Mouse (Mus musculus) neural tube, embryonic 10.5 days (tissue): ENCODE results near the gene Tmprss11f.
"Not testable (repeated sequence)": the region's sequence is repeated elsewhere in the genome, so short reads cannot be mapped to it uniquely, and the experiment has no call there.

Experiments used
- DNase-seq: peaks from one replicate; pipeline ENCODE4 v3.0.0-alpha.2; 2017; ENCODE audit warnings: low spot score; ENCODE audit errors: extremely low spot score

The Tmprss11f gene

DNA sequence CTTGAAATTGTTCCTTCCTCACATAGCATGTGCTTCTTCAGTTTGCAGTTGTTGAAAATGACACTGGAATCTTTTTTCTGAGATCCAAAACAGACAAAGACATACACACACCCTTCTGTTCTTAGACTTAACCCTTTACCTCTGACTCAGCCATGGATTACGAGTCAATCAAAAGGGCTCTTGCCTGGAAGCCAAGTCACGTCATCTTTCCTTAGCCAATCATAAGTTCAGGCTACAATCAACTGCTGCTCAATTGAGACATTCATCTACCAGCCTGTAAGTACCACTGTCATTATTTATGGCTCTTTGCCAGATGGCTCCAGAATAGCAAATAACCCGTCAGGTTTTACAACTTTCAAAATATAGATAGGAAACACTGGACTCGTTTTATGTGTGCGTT, at the start of gene Tmprss11f:
Gene Tmprss11f, minus strand, starts transcription at position 101 of the 400 bp plus-strand sequence.
- DNase-seq = no peak

DNA sequence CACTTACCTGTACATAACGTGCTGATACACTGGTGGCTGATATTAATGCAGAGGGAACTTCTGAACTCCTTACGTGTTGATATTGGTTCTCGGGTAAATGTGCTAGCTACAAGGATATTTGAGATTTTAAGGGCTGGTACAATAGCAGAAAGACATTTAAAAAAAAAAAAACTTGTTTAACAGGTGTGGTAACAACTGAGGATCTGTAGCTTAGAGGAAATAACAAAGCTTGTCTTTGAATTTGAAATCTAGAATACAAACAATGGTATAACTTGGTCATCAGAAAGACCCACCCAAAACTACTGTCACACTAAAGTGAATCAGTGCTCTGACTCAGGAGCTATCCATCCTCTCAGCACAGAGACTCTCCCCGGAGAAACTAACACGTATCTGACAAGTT, 44.0 kb upstream of the Tmprss11f start, which contains the start of gene Tmprss11b:
Gene Tmprss11b, minus strand, starts transcription at position 101 of the 400 bp plus-strand sequence.
- DNase-seq = no peak

DNA sequence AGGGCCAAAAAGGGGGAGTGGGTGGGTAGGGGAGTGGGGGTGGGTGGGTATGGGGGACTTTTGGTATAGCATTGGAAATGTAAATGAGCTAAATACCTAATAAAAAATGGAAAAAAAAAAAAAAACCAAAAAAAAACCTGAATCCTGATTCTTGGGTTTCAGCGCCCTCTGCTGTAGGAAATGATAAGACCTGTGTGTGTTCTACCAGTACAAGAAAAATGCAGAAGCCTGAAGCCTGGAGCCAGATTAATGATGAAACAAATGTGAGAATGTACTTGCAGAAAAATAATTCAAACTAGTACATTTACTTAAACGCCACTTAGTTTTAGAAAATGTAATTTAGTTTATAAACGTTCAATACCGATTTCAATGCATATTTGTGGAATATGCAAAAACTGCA, 17.0 kb upstream of the Tmprss11f start:
- DNase-seq = not testable (repeated sequence)

DNA sequence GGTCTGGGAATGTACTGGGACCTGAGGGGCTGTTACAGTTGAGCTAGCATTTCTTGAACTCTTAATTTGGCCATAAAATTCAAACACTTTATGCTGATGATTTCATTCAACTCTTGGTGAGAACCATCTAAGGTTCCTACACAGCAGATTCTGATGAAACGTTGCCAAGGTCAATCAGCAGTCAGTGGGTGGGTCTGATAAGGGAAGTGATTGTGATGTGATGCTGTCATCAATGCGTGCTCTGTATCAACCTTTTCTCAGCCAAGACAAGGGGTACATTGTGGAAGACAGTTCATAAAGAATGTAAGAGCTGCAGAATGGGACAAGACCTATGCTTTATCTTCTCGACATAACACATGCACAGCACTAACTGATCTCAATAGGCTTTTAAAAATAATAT, 8.6 kb upstream of the Tmprss11f start:
- DNase-seq = no peak

DNA sequence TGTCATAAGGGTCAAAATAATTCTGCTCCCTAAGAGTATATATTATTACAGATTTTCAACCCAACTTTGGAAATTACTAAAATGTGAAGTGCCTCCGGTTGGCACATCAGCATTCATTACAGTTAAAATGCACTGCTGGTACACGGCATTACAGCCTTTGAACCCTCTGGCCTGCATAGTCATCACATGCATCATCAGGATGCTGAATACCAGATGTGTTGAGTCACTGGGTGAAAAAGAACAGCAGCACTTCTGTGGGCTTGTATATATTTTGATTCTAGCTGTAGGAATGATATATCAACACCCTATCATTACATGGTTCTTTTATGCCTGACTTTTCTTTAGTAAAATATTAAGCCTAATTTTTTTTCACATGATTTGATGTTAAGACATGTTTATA, 1.5 kb downstream of the Tmprss11f start:
- DNase-seq = no peak

DNA sequence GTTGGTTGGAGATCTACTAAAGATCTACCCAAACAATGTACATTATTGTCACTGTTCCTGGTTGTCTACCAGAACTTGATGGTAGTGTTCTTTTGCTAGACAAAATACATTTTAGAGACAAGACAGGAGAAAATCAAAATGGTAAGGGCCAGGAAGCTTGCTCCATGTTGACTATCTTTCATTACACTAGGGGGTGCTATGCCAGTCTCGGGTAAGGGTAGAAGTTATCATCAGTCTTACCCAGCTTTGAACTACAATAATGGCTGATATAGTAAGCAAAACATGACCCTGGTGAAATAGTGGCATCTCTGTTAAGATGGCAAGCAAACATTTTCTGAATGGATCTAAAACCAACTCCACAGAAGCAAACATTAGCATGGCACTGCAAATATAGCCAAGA, 10.4 kb downstream of the Tmprss11f start:
- no peak for DNase-seq

DNA sequence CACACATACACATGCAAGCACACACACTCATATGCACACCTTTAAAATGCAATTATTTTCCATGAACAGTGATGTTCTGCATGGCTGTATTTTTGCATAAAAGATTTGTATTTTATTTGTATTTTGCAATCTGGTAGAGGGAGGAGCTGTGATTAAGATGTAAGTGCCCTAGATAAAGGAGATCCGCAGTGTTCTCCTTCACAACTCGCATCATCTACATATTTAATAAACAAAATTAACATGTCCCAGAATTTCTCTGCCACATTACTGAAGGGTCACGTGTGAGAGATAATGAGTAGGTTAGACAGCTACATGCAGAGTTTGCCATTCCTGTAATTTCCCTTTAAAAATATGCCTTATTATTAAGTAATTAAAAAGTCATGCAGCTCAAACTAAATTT, 46.3 kb downstream of the Tmprss11f start:
- DNase-seq = no peak

DNA sequence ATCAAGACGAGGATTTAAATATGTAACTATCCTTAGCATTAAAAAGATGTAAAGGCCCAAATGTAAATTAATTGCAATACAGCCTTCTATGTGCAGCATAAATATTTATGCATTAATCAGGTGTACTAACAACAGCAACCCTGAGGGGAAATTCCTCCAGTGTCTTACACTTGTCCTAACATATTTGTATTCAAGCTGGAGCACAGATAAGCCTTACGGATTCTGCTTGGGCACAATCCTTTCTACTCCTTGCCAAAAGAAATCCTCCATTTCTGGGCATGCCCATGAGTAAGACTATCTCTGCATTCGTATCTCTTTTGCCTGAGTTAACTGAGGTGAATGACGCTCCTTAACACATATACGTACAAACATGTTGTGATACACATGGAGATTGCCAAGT, 49.6 kb downstream of the Tmprss11f start:
- DNase-seq = no peak

DNA sequence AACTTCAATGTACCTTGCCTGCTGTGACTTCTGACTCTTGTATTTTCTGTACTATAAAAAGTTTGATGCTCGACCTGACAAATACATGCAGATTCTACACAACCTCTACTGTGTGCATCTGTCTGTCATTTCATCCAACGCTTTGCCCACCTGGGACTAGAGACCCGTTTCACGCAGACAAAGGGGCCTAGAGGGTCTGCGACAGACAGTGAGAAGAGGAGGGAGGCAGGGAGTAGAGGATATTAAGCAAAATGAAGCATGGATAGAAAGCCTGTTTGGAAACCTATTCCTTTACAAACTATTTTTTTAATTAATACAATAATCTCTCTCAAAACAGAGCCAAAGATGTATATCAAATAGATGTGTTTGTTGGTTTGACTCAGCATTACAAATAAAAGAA, 50.2 kb downstream of the Tmprss11f start:
- DNase-seq = no peak

DNA sequence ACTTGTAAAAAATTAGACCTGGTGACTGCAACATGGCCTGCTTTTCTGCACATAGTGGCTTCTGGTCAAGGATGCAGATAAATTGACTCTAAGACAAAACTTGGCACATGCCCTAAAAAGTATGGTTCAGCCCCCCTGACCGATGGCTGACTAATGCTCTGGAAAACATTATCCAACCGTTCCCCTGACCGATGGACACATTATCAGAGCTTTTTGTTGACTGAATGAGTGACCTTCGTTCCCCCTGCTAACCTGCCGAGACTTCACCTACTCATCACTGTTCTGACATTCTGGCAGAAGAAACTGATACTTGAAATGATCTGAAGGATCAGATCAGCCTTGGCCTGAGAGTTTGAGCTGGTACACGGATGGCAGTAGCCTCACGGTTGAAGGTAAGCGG, 53.5 kb downstream of the Tmprss11f start:
- not testable (repeated sequence) for DNase-seq

DNA sequence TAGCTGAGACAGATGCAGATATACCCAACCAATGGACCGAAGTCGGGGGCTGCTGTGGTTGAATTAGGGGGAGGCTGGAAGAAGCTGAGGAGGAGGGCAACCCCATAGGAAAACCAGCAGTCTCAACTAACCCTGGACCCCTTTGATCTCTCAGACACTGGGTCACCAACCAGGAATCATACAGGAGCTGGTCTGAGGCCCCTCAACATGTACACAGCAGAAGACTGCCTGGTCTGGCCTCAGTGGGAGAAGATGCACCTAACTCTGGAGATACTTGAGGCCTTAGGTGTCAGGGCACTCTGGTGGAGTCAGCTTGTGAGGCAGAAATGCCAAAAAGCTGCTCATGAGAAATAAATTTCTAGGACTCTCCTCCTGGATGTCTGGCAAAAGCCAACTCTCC, 85.5 kb downstream of the Tmprss11f start:
- no peak for DNase-seq

DNA sequence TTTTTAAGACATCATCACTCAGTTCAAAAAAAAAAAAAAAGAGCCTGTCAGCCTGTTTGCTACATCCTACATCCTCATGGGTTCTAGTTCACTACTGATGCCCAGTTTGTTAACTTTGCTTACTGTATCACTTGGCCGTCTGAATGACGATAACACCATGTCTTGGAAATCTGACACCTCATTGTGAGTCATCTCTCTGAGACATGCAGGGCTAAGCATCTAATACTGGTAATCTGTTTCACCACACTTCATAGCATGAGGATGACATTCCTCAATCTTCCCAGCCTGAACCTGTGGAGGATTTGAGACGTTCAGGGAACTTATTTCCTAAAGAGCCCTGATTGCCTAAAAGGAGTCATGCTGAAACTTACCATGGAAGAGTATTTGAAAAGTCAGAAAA, 91.6 kb downstream of the Tmprss11f start:
- DNase-seq = no peak

DNA sequence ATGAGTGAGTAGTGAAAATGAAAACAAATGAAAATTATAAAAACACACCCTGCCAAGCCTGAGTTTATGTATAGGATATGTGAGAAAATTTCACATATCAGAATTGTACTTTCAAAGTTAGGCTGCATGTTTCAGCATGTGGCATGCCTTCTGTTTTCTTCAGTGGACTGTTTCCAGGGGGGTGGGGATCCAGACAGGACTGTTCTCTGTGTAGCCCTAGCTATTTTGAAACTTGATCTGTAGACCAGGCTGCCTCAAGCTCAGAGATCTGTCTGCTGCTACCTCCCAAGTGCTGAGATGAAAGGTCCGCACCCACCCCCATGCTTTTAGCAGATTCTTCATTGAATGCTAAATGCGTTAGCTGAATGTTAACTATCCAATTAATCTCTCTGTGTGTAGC, 103.5 kb downstream of the Tmprss11f start:
- no peak for DNase-seq

DNA sequence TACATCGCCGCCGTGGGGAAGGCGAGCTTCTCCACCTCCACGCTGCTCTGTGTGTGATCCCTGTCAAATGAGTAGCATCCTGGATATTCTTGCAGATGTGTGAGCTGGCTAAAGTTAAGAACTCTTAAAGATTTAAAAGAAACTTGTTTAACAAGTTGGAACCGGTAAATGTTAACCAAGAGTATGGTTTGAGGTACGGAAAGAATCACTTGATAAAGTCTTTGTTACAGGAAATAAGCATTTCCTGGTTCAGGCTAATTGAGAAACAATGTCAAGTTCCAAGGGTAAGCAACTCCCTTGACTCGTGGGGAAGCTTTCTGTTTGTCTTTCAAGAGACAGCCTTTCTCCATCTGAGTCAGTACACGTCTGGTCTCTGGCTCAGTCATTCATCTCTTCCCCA, 113.7 kb downstream of the Tmprss11f start, which contains the start of gene Tmprss11g:
Gene Tmprss11g, minus strand, starts transcription at position 101 of the 400 bp plus-strand sequence.
- no peak for DNase-seq

DNA sequence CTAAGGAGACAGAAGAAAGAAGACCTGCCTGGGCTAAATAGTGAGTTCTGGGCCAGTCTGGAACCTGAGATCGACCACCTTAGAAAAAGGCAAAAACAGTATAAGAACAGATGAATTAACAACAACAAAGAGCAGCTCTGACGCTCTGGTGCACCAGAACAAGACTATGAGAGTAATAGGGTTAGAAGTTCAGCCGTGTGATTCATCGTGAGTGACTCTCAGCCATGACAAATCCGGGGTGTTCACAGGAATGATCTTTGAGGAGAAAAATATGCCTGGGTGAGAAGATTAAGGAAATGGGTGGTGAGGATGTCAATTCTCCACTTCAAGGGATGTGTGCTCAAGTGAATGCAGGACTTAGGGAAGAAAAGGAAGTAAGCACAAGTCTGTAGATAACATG, 120.7 kb downstream of the Tmprss11f start:
- DNase-seq = no peak

DNA sequence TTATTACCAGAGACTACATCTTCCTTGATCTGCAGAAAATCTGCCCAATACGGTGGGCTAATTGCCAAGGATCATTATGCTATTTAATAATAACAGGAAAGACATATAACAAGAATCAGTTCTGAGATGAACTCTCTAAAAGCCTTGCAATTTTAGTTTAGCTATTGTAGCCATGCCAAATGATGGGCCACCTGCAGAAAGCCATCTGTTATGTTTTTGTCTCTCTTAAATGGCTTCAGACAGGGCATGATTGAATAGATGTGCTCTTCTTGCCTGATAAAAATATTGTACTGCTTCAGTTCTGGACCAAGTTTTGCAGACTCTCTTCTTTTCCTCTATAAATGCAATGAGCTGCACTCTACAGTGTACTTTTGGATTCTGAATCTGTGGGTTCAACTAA, 138.8 kb downstream of the Tmprss11f start:
- no peak for DNase-seq

DNA sequence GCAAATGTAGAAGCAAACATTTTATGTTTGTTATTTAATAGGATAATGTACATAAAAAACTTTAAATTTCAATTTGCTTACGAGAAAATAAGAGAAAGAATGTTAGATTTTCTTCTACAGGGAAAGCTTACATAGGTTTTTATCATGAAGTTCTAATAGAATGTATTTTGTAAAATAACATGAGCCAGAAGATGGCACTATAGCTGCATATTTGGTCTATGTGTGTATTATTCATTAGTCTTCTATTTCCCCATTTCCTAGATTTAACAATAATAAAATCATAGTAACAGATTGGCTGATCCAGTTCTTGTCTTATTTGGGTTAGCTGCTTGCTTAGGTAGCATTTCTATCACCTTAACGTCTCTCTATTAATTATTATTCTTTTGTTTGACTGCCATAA, 149.7 kb downstream of the Tmprss11f start:
- DNase-seq = no peak

DNA sequence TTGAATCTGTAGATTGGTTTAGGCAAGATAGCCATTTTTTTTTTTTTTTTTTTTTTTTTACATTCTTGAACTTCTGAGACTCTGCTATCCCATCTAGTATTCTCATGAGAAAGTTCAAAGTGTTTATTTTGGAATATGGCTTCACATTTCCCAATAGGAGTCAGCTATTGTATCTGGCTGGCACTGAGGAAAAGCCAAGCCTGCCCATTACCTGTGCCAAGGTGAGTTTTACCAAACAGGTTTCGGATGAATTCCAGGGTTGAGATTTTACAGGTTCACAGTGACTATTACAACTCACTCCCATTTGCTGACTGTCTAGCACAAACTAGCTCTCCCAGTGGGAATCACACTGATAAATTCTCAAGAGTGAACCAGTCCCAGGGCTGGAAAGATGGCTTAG, 150.2 kb downstream of the Tmprss11f start:
- no peak for DNase-seq

DNA sequence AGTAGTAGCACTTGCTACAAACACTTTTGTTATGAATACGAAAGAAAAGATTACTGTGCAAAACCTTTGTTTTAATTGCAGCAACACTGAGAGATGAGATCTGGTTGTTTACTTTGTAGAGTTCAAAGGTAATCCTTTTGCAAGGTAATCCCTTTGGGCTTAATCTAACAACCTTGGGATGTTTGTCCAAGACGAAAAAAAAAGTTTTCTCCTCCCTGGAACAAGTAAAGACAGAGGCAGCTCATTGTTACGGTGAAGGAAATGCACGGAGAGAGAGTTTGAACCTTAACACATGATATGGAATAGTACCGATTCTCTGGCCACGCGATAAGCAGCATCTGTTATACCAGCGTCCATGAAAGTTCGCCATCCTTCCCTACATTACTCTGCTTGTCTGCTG, 158.4 kb downstream of the Tmprss11f start:
- no peak for DNase-seq
